Mouse (Mus musculus): ENCODE measurements around the gene Aqp1.

DNA sequence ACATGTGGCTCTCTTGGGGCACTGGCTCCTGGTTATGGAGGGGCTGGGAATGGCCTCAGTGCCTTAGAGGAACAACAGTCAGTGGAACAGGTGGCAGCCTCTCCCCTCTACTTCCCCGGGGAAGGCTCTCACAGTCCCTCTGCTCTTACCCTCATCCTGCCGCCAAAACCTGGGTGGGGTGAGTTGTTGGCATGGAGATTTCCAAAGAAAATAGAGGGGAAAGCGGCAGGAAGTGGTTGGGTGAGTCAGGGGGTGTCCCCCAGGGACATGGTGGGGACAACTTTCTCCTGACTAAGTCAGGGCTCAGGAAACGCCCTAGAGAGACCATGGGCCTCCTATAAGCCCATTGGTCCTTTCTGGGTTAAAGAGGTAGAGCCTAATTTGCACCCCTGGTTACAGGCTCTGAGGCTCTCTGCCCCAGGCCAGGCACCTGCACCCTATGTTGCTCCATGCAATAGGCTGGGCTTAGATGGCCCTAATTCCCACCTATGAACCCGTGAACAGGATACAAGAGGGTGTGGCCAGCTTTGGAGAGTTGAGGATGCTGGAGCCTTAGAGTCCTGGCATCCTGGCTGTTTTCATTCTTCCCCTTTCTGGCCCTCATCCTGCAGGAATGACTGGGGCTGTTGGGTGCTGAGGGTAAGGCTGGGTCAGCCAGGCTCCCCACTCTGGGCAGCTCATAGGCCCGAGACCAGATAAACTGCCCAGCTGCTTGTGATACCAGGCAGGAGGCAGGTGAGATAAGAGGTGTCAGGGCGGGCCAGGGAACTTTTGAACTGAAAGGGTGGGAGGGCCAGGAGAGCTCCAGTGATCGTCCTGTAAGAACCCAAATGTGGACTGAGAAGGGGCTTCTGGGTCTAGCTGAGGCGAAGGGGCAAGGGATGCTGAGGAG lies 2.9 kb downstream of the Aqp1 start:
- TF ChIP-seq CTCF (IDR thresholded peaks at IDR 0.05; ENCODE audit: insufficient read depth, low read length) (no peak), POLR2A (IDR thresholded peaks at IDR 0.05; ENCODE audit: borderline replicate concordance, extremely low read depth, low read depth, low read length) (no peak)

All from lung, adult 2 months (tissue).